ENCODE assay signal across 24 mouse cellular contexts in genomic region chr5:147492511-147492910, GRCm38 (mm10).
DNase-seq lines count a peak whose midpoint lies in the region; ATAC-seq and TF ChIP-seq lines count a peak whose summit lies in the region.
"Had no signal": no experiment of that assay in that cellular context is flagged by ENCODE, and none has a peak within 500 bp of the region (broad histone marks: within the 10 kb centered on the region; RNA-seq: fewer than 3 reads in every experiment).

No protein-coding gene starts in this region.

- no peak for TF ChIP-seq CTCF in lung, postnatal 0 days (IDR thresholded peaks at IDR 0.05)

- no peaks in the 10 kb centered on the region for H3K9me3 ChIP-seq in liver, embryonic 16.5 days (replicated peaks; ENCODE audit: control insufficient read depth, low read length)
- H3K9me3 ChIP-seq in lung, postnatal 0 days (ENCODE audit: low read length), result no peaks in the 10 kb centered on the region
- H3K9me3 ChIP-seq in heart, embryonic 10.5 days, result no peaks in the 10 kb centered on the region
- H3K9me3 ChIP-seq: embryonic facial prominence, embryonic 10.5 days; forebrain, embryonic 12.5 days; limb, embryonic 13.5 days; midbrain, embryonic 10.5 days; neural tube, embryonic 13.5 days had no signal

- H3K4me2 ChIP-seq in liver, embryonic 16.5 days (ENCODE audit: low read depth, low read length), result peak overlapping the region; percentile 55
- no peak overlapping the region for H3K4me2 ChIP-seq in lung, postnatal 0 days (replicated peaks; ENCODE audit: low read depth, low read length)
- H3K4me2 ChIP-seq: forebrain, embryonic 12.5 days; heart, embryonic 11.5 days; limb, embryonic 13.5 days; lung, embryonic 14.5 days; neural tube, embryonic 13.5 days had no signal

- ATAC-seq in liver, embryonic 16.5 days (ENCODE audit: low read depth), result peak; percentile 87
- ATAC-seq in lung, postnatal 0 days, result no peak
- ATAC-seq: hindbrain, postnatal 0 days; intestine, postnatal 0 days; midbrain, embryonic 16.5 days had no signal

- no peak overlapping the region for H3K9ac ChIP-seq in liver, embryonic 16.5 days (ENCODE audit: low read depth, low read length)
- no peak overlapping the region for H3K9ac ChIP-seq in lung, postnatal 0 days (replicated peaks; ENCODE audit: low read depth)
- H3K9ac ChIP-seq: forebrain, embryonic 12.5 days; limb, embryonic 13.5 days; lung, embryonic 14.5 days; neural tube, embryonic 13.5 days had no signal

- H3K4me3 ChIP-seq in liver, embryonic 16.5 days (ENCODE audit: low read depth, low read length), result no peak overlapping the region
- no peak overlapping the region for H3K4me3 ChIP-seq in lung, postnatal 0 days (ENCODE audit: low read depth, low read length)
- H3K4me3 ChIP-seq in heart, embryonic 10.5 days, result no peak overlapping the region
- H3K4me3 ChIP-seq: embryonic facial prominence, embryonic 10.5 days; forebrain, embryonic 12.5 days; limb, embryonic 13.5 days; midbrain, embryonic 10.5 days; myocyte; neural tube, embryonic 13.5 days had no signal

- peaks cover 6% of the 10 kb centered on the region; the same call in 1 of the 2 replicates for H3K36me3 ChIP-seq in liver, embryonic 16.5 days (ENCODE audit: control insufficient read depth, insufficient read depth)
- no peaks in the 10 kb centered on the region for H3K36me3 ChIP-seq in lung, postnatal 0 days (ENCODE audit: insufficient read depth, low read length)
- no peaks in the 10 kb centered on the region; the same call in 1 of the 2 replicates for H3K36me3 ChIP-seq in heart, embryonic 10.5 days
- H3K36me3 ChIP-seq: forebrain, embryonic 12.5 days; limb, embryonic 13.5 days had no signal

- H3K4me1 ChIP-seq in liver, embryonic 16.5 days (ENCODE audit: control insufficient read depth, low read depth, low read length), result peaks cover 41% of the 10 kb centered on the region
- H3K4me1 ChIP-seq in lung, postnatal 0 days (ENCODE audit: insufficient read depth, low read depth, low read length), result no peaks in the 10 kb centered on the region
- peaks cover 20% of the 10 kb centered on the region; the same call in 1 of the 2 replicates for H3K4me1 ChIP-seq in heart, embryonic 10.5 days
- H3K4me1 ChIP-seq: forebrain, embryonic 12.5 days; midbrain, embryonic 10.5 days had no signal

- H3K27ac ChIP-seq in liver, embryonic 16.5 days (ENCODE audit: low read length), result peak overlapping the region; percentile 2; the same call in 1 of the 2 replicates
- no peak overlapping the region for H3K27ac ChIP-seq in lung, postnatal 0 days (ENCODE audit: low read length)
- H3K27ac ChIP-seq in heart, embryonic 10.5 days, result no peak overlapping the region
- H3K27ac ChIP-seq: embryonic facial prominence, embryonic 10.5 days; forebrain, embryonic 12.5 days; hindbrain, postnatal 0 days; limb, embryonic 13.5 days; midbrain, embryonic 10.5 days; neural tube, embryonic 13.5 days had no signal

- DNase-seq in c-Kit-positive CD71-positive TER-119-positive erythroid progenitor cells, embryonic 14.5 days (ENCODE audit: low spot score), result peak; percentile 57
- peak; percentile 50 for DNase-seq in liver
- no peak for DNase-seq in ovary, postnatal 14 days (ENCODE audit: low spot score)
- no peak for DNase-seq in lung, postnatal 0 days (ENCODE audit: low spot score)
- no peak for DNase-seq in heart, embryonic 10.5 days (ENCODE audit: low spot score)
- DNase-seq in thymus, postnatal 10 days (ENCODE audit: low spot score in 2 of 2), result no peak
- DNase-seq: adrenal gland, postnatal 10 days; B cell, adult 2 months; cerebellum, adult 8-10 months; kidney, postnatal 36 days; lung, embryonic 14.5 days; lung, postnatal 4 days had no signal

- no peaks in the 10 kb centered on the region for H3K27me3 ChIP-seq in liver, embryonic 16.5 days (ENCODE audit: control insufficient read depth, insufficient read depth, low read depth, low read length)
- no peaks in the 10 kb centered on the region for H3K27me3 ChIP-seq in lung, postnatal 0 days (replicated peaks; ENCODE audit: insufficient read depth, low read length)
- H3K27me3 ChIP-seq in heart, embryonic 10.5 days (ENCODE audit: insufficient read depth, poor library complexity, severe bottlenecking), result no peaks in the 10 kb centered on the region
- H3K27me3 ChIP-seq: CH12.LX; forebrain, embryonic 12.5 days; limb, embryonic 13.5 days; neural tube, embryonic 13.5 days had no signal

- 49% methylated on average over 3 of the region's 3 CpGs for WGBS in liver, embryonic 16.5 days (ENCODE audit: insufficient replicate concordance)
- WGBS in lung, postnatal 0 days, result 80% methylated on average over 3 of the region's 3 CpGs
- WGBS in heart, embryonic 10.5 days, result 68% methylated on average over 3 of the region's 3 CpGs

- no peak for TF ChIP-seq EP300 in lung, postnatal 0 days (IDR thresholded peaks at IDR 0.05)

Comparison
In these comparisons a context has a peak if more than half of its experiments do, and no peak if none do; other contexts are left out.
1. DNase-seq: peak in c-Kit-positive CD71-positive TER-119-positive erythroid progenitor cells, embryonic 14.5 days (single experiment) and liver (single experiment); none in ovary, postnatal 14 days (single experiment), lung, postnatal 0 days (single experiment), heart, embryonic 10.5 days (single experiment) and thymus, postnatal 10 days (0 of 2).